Mouse (Mus musculus): ENCODE results near the gene Ggps1. TPM values are rescaled to one million over a fixed set of nuclear protein-coding genes. Genes with fewer than 3 reads are reported as not detected.

The Ggps1 gene
- total RNA-seq, 2 experiments from 2014 or later, result 19.4 to 29.2 TPM

Other genes starting within 250 kb of the Ggps1 start
- gene B3galnt2, start 109.0 kb downstream of the Ggps1 start, total RNA-seq (2015), result 32.6 and 43.5 TPM in 2 replicates
- gene B3galnt2, start 109.0 kb downstream of the Ggps1 start, total RNA-seq (2017), result 36.7 and 37.0 TPM in 2 replicates
- 52.5 and 69.6 TPM in 2 replicates for gene Tbce, start 23.9 kb downstream of the Ggps1 start, total RNA-seq (2015)
- gene Tbce, start 23.9 kb downstream of the Ggps1 start, total RNA-seq (2017), result 39.9 and 55.8 TPM in 2 replicates
- gene Arid4b, start 256 bp downstream of the Ggps1 start, total RNA-seq (2015), result 21.2 and 24.5 TPM in 2 replicates
- gene Arid4b, start 256 bp downstream of the Ggps1 start, total RNA-seq (2017), result 23.5 and 34.4 TPM in 2 replicates

Data from megakaryocyte progenitor cell, adult 5-6 weeks (primary cell).